Mouse (Mus musculus): ENCODE measurements around the gene Hmgb2.
"Not testable (repeated sequence)": the region's sequence is repeated elsewhere in the genome, so short reads cannot be mapped to it uniquely, and the experiment has no call there.

Hmgb2 gene

GRCm38 (mm10) chr8:57510791-57511315 lies 854 bp upstream of the Hmgb2 start:
- no peak for DNase-seq (ENCODE audit: low spot score)

GRCm38 (mm10) chr8:57512141-57513056 lies 692 bp downstream of the Hmgb2 start:
- DNase-seq (ENCODE audit: low spot score): peak; percentile 34

- not testable (repeated sequence) for DNase-seq (ENCODE audit: low spot score)
These were observed 1.5 kb downstream of the Hmgb2 start for GRCm38 (mm10) chr8:57513178-57513661.

- DNase-seq (ENCODE audit: low spot score): not testable (repeated sequence)
These were observed 5.0 kb downstream of the Hmgb2 start for GRCm38 (mm10) chr8:57516685-57517084.

GRCm38 (mm10) chr8:57517723-57518122 lies 6.0 kb downstream of the Hmgb2 start:
- no peak for DNase-seq (ENCODE audit: low spot score)

GRCm38 (mm10) chr8:57520186-57520786 lies 8.6 kb downstream of the Hmgb2 start:
- DNase-seq (ENCODE audit: low spot score): no peak

GRCm38 (mm10) chr8:57528036-57528435 lies 16.3 kb downstream of the Hmgb2 start:
- DNase-seq (ENCODE audit: low spot score): no peak

- DNase-seq (ENCODE audit: low spot score): no peak
These were observed 18.5 kb downstream of the Hmgb2 start for GRCm38 (mm10) chr8:57530238-57530637.

- peak; percentile 71 for DNase-seq (ENCODE audit: low spot score)
These were observed 19.1 kb downstream of the Hmgb2 start for GRCm38 (mm10) chr8:57530666-57531349.

GRCm38 (mm10) chr8:57532223-57532622 lies 20.5 kb downstream of the Hmgb2 start:
- no peak for DNase-seq (ENCODE audit: low spot score)

GRCm38 (mm10) chr8:57533106-57533505 lies 21.4 kb downstream of the Hmgb2 start:
- no peak for DNase-seq (ENCODE audit: low spot score)

- no peak for DNase-seq (ENCODE audit: low spot score)
These were observed 22.8 kb downstream of the Hmgb2 start for GRCm38 (mm10) chr8:57534495-57534894.

- DNase-seq (ENCODE audit: low spot score): no peak
These were observed 24.5 kb downstream of the Hmgb2 start for GRCm38 (mm10) chr8:57536167-57536566.

GRCm38 (mm10) chr8:57538601-57539000 lies 26.9 kb downstream of the Hmgb2 start:
- no peak for DNase-seq (ENCODE audit: low spot score)

GRCm38 (mm10) chr8:57540110-57540838 lies 28.6 kb downstream of the Hmgb2 start:
- peak; percentile 50 for DNase-seq (ENCODE audit: low spot score)

GRCm38 (mm10) chr8:57540951-57541350 lies 29.2 kb downstream of the Hmgb2 start:
- DNase-seq (ENCODE audit: low spot score): no peak

- DNase-seq (ENCODE audit: low spot score): no peak
These were observed 29.7 kb downstream of the Hmgb2 start for GRCm38 (mm10) chr8:57541405-57541804.

- no peak for DNase-seq (ENCODE audit: low spot score)
These were observed 34.7 kb downstream of the Hmgb2 start for GRCm38 (mm10) chr8:57546401-57546800.

- DNase-seq (ENCODE audit: low spot score): no peak
These were observed 35.1 kb downstream of the Hmgb2 start for GRCm38 (mm10) chr8:57546834-57547233.

GRCm38 (mm10) chr8:57547581-57547980 lies 35.9 kb downstream of the Hmgb2 start:
- no peak for DNase-seq (ENCODE audit: low spot score)

Measured in ovary, postnatal 36 days (tissue).